Mouse (Mus musculus): ENCODE results near the gene Tjp1. TPM values are rescaled to one million over a fixed set of nuclear protein-coding genes. Genes with fewer than 3 reads are reported as not detected.

Gene Tjp1
- polyA plus RNA-seq (2012; rRNA removed), result 2.3 TPM in 2 replicates

DNA sequence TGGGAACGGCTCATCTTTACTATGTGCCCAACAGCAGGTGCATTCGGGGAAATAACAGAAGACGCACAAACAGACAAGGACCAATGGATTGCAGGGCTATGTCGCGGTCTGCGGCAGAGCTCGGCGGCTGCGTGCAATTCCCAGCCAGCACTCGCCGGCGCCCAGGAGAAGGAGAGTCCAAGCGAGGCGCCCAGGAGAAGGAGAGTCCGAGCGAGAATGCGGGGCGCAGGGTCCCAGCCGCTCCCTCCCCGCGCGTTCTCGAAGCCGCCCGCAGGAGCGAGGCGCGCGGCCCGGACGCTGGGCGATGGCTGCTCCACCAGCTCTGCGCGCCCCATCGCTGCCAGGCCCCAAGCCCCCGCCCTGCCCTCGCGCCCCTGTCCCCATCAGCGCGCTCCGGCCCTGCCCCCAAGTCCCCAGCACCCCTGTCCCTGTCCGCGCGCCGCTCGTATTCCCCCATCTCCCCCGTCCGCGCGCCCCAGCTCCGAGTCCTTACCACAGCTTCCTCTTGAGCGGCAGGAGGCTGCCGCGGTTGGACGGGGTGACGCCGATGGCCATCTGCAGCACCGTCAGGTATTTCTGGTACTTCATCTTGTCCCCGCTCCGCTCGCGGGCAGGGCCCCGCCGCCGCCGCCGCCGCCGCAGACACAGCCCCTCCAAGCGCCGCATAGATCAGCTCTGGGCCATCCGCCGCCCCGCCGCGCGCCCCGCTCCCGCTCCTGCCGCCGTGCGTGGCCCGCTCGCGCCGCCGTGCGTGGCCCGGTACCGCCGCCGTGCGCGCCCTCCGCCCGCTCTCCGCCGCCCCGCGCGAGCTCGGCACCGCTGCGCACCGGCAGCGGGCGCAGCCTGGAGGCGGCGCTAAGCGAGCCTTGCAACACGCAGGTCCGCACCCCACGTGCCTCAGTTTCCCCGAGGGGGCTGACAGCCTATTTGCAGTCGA lies at the start of gene Tjp1:
Gene Tjp1, minus strand, starts transcription at position 711 of the 937 bp plus-strand sequence.
- WGBS, result 4% methylated on average over 99 of the region's 115 CpGs
- no peak within 1 kb of the TSS for H3K27ac ChIP-seq (ENCODE audit: insufficient read depth, low read length)
- no peak for DNase-seq (ENCODE audit: low read depth in 1 of 2, low spot score in 2 of 2)
- no peaks in the 10 kb centered on the region for H3K4me1 ChIP-seq (ENCODE audit: control insufficient read depth, insufficient read depth, insufficient read length)
- no peak for TF ChIP-seq POLR2A (IDR thresholded peaks at IDR 0.05; ENCODE audit: low read depth, low read length)
- TF ChIP-seq CTCF (IDR thresholded peaks at IDR 0.05; ENCODE audit: extremely low read depth, insufficient read depth, insufficient read length, insufficient replicate concordance), result no peak
- H3K27me3 ChIP-seq (ENCODE audit: control insufficient read depth, insufficient read depth, low read length), result peaks cover 6% of the 10 kb centered on the region
- no peaks in the 10 kb centered on the region for H3K36me3 ChIP-seq (ENCODE audit: control insufficient read depth, insufficient read depth, low read length)
- H3K4me3 ChIP-seq (ENCODE audit: extremely low read depth, insufficient read depth, insufficient read length), result no peak within 1 kb of the TSS

DNA sequence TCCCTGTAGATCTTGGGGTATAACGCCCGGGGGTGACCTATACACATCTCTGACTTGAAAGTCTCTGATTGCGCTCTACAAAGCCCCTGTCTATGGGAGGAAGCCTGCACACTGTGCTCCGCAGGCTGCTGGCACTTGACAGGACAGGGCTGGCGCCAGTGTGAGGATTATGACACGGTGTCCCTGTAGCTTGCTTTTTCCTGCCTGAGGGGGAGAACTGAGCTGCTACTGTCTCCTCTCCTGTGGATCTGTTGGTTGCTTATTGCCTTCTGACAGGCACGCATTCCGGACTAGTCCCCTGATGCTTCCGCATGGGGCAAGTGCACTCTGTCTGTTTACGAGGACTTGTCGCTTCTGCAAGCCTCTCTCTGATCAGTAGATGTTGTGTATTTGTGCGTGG lies 49.5 kb upstream of the Tjp1 start:
- H3K36me3 ChIP-seq (ENCODE audit: control insufficient read depth, insufficient read depth, low read length), result no peaks in the 10 kb centered on the region
- H3K27ac ChIP-seq (ENCODE audit: insufficient read depth, low read length), result no peak overlapping the region
- no peak for TF ChIP-seq POLR2A (IDR thresholded peaks at IDR 0.05; ENCODE audit: low read depth, low read length)
- no peak for TF ChIP-seq CTCF (IDR thresholded peaks at IDR 0.05; ENCODE audit: extremely low read depth, insufficient read depth, insufficient read length, insufficient replicate concordance)
- DNase-seq (ENCODE audit: low read depth in 1 of 2, low spot score in 2 of 2), result no peak
- 73% methylated on average over 12 of the region's 12 CpGs for WGBS
- H3K4me1 ChIP-seq (ENCODE audit: control insufficient read depth, insufficient read depth, insufficient read length), result no peaks in the 10 kb centered on the region
- H3K27me3 ChIP-seq (ENCODE audit: control insufficient read depth, insufficient read depth, low read length), result no peaks in the 10 kb centered on the region
- no peak overlapping the region for H3K4me3 ChIP-seq (ENCODE audit: extremely low read depth, insufficient read depth, insufficient read length)

DNA sequence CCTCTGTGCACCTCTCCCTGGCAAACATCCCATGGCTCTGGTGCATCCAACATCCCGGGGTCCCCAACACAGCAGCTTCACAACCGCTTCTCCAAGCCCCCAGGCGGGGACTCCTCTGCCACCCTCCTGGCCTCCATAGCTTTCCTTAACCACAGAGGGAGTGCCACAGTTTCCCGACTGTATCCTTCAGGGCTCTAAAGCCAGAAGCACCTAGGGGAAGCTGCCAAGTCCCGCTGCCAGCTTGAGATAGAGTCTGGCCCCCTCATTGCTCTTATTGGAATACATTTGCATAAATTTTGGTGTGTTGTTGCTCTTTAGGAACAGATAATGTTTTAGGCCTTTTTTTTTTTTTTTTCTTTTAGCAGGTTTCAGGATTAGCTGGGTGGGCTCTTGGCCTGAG lies 45.1 kb upstream of the Tjp1 start:
- H3K27ac ChIP-seq (ENCODE audit: insufficient read depth, low read length), result no peak overlapping the region
- no peaks in the 10 kb centered on the region for H3K27me3 ChIP-seq (ENCODE audit: control insufficient read depth, insufficient read depth, low read length)
- H3K4me1 ChIP-seq (ENCODE audit: control insufficient read depth, insufficient read depth, insufficient read length), result no peaks in the 10 kb centered on the region
- no peak for DNase-seq (ENCODE audit: low read depth in 1 of 2, low spot score in 2 of 2)
- H3K36me3 ChIP-seq (ENCODE audit: control insufficient read depth, insufficient read depth, low read length), result no peaks in the 10 kb centered on the region
- no peak overlapping the region for H3K4me3 ChIP-seq (ENCODE audit: extremely low read depth, insufficient read depth, insufficient read length)
- WGBS, result 72% methylated on average over 5 of the region's 5 CpGs
- no peak for TF ChIP-seq CTCF (IDR thresholded peaks at IDR 0.05; ENCODE audit: extremely low read depth, insufficient read depth, insufficient read length, insufficient replicate concordance)
- TF ChIP-seq POLR2A (IDR thresholded peaks at IDR 0.05; ENCODE audit: low read depth, low read length), result no peak

DNA sequence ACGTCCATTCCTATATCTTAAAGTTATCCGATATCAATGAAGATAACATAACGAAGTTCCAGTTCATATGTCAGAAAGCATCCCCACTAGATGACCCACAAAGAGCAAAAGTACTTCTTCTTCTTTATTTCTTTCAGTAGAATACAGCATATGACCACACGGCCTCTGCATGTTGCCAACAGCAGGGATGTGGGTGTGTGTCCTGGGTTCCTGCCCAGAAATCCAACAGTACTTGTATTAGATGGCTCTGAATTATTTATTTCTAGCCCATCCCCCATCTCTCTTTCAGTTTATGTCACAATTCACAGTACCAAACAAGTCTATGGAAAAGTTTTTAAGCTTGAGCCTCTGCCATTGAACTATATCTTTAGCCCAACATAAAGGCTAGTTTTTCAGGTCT lies 43.1 kb upstream of the Tjp1 start:
- TF ChIP-seq CTCF (IDR thresholded peaks at IDR 0.05; ENCODE audit: extremely low read depth, insufficient read depth, insufficient read length, insufficient replicate concordance), result no peak
- TF ChIP-seq POLR2A (IDR thresholded peaks at IDR 0.05; ENCODE audit: low read depth, low read length), result no peak
- Histone ChIP-seq H3K36me3 (ENCODE audit: control insufficient read depth, insufficient read depth, low read length) (no peaks in the 10 kb centered on the region), H3K4me1 (ENCODE audit: control insufficient read depth, insufficient read depth, insufficient read length) (no peaks in the 10 kb centered on the region), H3K27me3 (ENCODE audit: control insufficient read depth, insufficient read depth, low read length) (no peaks in the 10 kb centered on the region), H3K4me3 (ENCODE audit: extremely low read depth, insufficient read depth, insufficient read length) (no peak overlapping the region), H3K27ac (ENCODE audit: insufficient read depth, low read length) (no peak overlapping the region)
- no peak for DNase-seq (ENCODE audit: low read depth in 1 of 2, low spot score in 2 of 2)
- WGBS, result 80% methylated on average over 4 of the region's 4 CpGs

DNA sequence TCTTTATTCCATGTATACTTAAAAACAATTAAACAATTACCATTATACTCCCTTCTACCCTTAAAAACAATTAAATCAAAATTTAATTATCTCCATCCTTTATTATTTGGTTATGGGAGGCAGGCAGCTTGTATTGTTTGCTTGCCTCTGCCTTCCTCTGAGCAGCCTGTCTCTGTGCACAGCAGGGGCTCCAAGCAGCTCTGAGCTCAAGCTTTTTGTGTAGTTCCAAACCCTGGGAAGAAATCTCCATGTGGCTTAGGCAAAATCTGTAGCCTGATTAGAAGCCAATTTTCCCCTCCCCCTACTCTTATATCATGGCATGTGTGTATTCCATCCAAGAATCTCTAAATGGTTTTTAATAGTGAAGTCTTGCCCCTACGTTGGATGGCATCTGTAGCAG lies 28.4 kb upstream of the Tjp1 start:
- no peaks in the 10 kb centered on the region for H3K36me3 ChIP-seq (ENCODE audit: control insufficient read depth, insufficient read depth, low read length)
- H3K4me3 ChIP-seq (ENCODE audit: extremely low read depth, insufficient read depth, insufficient read length), result no peak overlapping the region
- no peak overlapping the region for H3K27ac ChIP-seq (ENCODE audit: insufficient read depth, low read length)
- DNase-seq (ENCODE audit: low read depth in 1 of 2, low spot score in 2 of 2), result no peak
- H3K4me1 ChIP-seq (ENCODE audit: control insufficient read depth, insufficient read depth, insufficient read length), result no peaks in the 10 kb centered on the region
- TF ChIP-seq CTCF (IDR thresholded peaks at IDR 0.05; ENCODE audit: extremely low read depth, insufficient read depth, insufficient read length, insufficient replicate concordance) (no peak), POLR2A (IDR thresholded peaks at IDR 0.05; ENCODE audit: low read depth, low read length) (no peak)
- H3K27me3 ChIP-seq (ENCODE audit: control insufficient read depth, insufficient read depth, low read length), result no peaks in the 10 kb centered on the region
- WGBS, result 62% methylated on average over 1 of the region's 1 CpGs

DNA sequence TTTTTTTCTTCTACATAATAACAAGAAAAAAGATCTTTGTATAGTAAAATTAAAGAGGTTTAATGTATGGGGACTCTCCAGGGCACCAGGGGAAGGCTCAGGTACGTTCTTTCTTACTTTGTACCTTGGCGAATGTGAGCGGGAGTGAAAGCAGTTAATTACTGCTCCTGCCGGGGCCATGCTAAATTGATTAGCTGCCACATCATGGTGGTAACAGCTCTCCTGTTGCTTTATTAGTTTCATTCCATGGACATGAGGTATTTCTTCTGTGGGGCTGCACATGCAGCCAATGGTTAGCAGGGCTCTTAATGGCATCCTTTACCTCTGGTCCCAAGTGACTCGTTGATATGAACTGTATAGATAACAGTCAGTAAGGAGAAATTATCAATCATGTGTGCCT lies 18.2 kb upstream of the Tjp1 start:
- 64% methylated on average over 5 of the region's 5 CpGs for WGBS
- H3K36me3 ChIP-seq (ENCODE audit: control insufficient read depth, insufficient read depth, low read length), result no peaks in the 10 kb centered on the region
- H3K27me3 ChIP-seq (ENCODE audit: control insufficient read depth, insufficient read depth, low read length), result no peaks in the 10 kb centered on the region
- no peak overlapping the region for H3K27ac ChIP-seq (ENCODE audit: insufficient read depth, low read length)
- no peak for TF ChIP-seq CTCF (IDR thresholded peaks at IDR 0.05; ENCODE audit: extremely low read depth, insufficient read depth, insufficient read length, insufficient replicate concordance)
- no peak for TF ChIP-seq POLR2A (IDR thresholded peaks at IDR 0.05; ENCODE audit: low read depth, low read length)
- DNase-seq (ENCODE audit: low read depth in 1 of 2, low spot score in 2 of 2), result no peak
- H3K4me1 ChIP-seq (ENCODE audit: control insufficient read depth, insufficient read depth, insufficient read length), result no peaks in the 10 kb centered on the region
- no peak overlapping the region for H3K4me3 ChIP-seq (ENCODE audit: extremely low read depth, insufficient read depth, insufficient read length)

DNA sequence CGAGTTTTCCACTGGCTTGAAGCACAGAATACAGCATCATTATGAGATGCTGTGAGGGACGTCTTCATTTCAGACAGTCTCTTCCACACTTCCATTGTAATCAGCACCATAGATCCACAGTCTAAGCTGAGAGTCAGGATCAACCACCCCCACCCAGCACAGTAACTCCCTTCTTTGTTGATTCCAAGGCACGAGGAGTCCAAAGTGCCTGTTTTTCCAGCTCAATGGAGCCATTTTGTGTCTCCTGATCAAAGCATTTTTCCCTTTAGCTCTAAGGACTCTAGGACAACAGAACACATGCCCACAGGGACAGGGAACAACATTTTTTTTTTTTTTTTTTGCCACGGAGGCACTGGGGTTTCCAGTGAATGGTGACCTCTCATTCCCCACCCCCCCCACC lies 5.1 kb upstream of the Tjp1 start:
- 77% methylated on average over 4 of the region's 4 CpGs for WGBS
- Histone ChIP-seq H3K4me3 (ENCODE audit: extremely low read depth, insufficient read depth, insufficient read length) (no peak overlapping the region), H3K4me1 (ENCODE audit: control insufficient read depth, insufficient read depth, insufficient read length) (no peaks in the 10 kb centered on the region), H3K36me3 (ENCODE audit: control insufficient read depth, insufficient read depth, low read length) (no peaks in the 10 kb centered on the region), H3K27ac (ENCODE audit: insufficient read depth, low read length) (no peak overlapping the region), H3K27me3 (ENCODE audit: control insufficient read depth, insufficient read depth, low read length) (no peaks in the 10 kb centered on the region)
- DNase-seq (ENCODE audit: low read depth in 1 of 2, low spot score in 2 of 2), result no peak
- TF ChIP-seq CTCF (IDR thresholded peaks at IDR 0.05; ENCODE audit: extremely low read depth, insufficient read depth, insufficient read length, insufficient replicate concordance) (no peak), POLR2A (IDR thresholded peaks at IDR 0.05; ENCODE audit: low read depth, low read length) (no peak)
